Mouse (Mus musculus): ENCODE measurements around the gene Grip1.

Grip1 gene

GRCm38 (mm10) chr10:119666386-119666785, 212.8 kb downstream of the Grip1 start:
- DNase-seq (ENCODE audit: low spot score), result no peak

- DNase-seq (ENCODE audit: low spot score), result no peak
These were observed 216.8 kb downstream of the Grip1 start for GRCm38 (mm10) chr10:119670456-119670855.

- DNase-seq (ENCODE audit: low spot score), result no peak
These were observed 230.8 kb downstream of the Grip1 start for GRCm38 (mm10) chr10:119684377-119684826.

- DNase-seq (ENCODE audit: low spot score), result no peak
These were observed 237.9 kb downstream of the Grip1 start for GRCm38 (mm10) chr10:119691358-119692083.

- DNase-seq (ENCODE audit: low spot score), result no peak
These were observed 238.8 kb downstream of the Grip1 start for GRCm38 (mm10) chr10:119692284-119692890.

- DNase-seq (ENCODE audit: low spot score), result no peak
These were observed 239.8 kb downstream of the Grip1 start for GRCm38 (mm10) chr10:119693400-119693799.

- no peak for DNase-seq (ENCODE audit: low spot score)
These were observed 243.7 kb downstream of the Grip1 start for GRCm38 (mm10) chr10:119697257-119697798.

GRCm38 (mm10) chr10:119705348-119705747, 251.7 kb downstream of the Grip1 start:
- DNase-seq (ENCODE audit: low spot score), result peak; percentile 15

- no peak for DNase-seq (ENCODE audit: low spot score)
These were observed 252.7 kb downstream of the Grip1 start for GRCm38 (mm10) chr10:119706281-119706680.

- no peak for DNase-seq (ENCODE audit: low spot score)
These were observed 253.4 kb downstream of the Grip1 start for GRCm38 (mm10) chr10:119706983-119707382.

- peak; percentile 10 for DNase-seq (ENCODE audit: low spot score)
These were observed 268.3 kb downstream of the Grip1 start for GRCm38 (mm10) chr10:119721887-119722286.

- no peak for DNase-seq (ENCODE audit: low spot score)
These were observed 268.8 kb downstream of the Grip1 start for GRCm38 (mm10) chr10:119722471-119722870.

GRCm38 (mm10) chr10:119723671-119724070, 270.0 kb downstream of the Grip1 start:
- no peak for DNase-seq (ENCODE audit: low spot score)

- DNase-seq (ENCODE audit: low spot score), result no peak
These were observed 271.7 kb downstream of the Grip1 start for GRCm38 (mm10) chr10:119725363-119725762.

GRCm38 (mm10) chr10:119725966-119726365, 272.3 kb downstream of the Grip1 start:
- no peak for DNase-seq (ENCODE audit: low spot score)

GRCm38 (mm10) chr10:119726921-119727320, 273.3 kb downstream of the Grip1 start:
- no peak for DNase-seq (ENCODE audit: low spot score)

- no peak for DNase-seq (ENCODE audit: low spot score)
These were observed 276.6 kb downstream of the Grip1 start for GRCm38 (mm10) chr10:119730206-119730605.

- DNase-seq (ENCODE audit: low spot score), result no peak
These were observed 281.7 kb downstream of the Grip1 start for GRCm38 (mm10) chr10:119735011-119735992.

GRCm38 (mm10) chr10:119739466-119739865, 285.8 kb downstream of the Grip1 start:
- DNase-seq (ENCODE audit: low spot score), result no peak

- no peak for DNase-seq (ENCODE audit: low spot score)
These were observed 289.1 kb downstream of the Grip1 start for GRCm38 (mm10) chr10:119742722-119743121.

- no peak for DNase-seq (ENCODE audit: low spot score)
These were observed 298.8 kb downstream of the Grip1 start for GRCm38 (mm10) chr10:119752361-119752798.

- DNase-seq (ENCODE audit: low spot score), result no peak
These were observed 302.6 kb downstream of the Grip1 start for GRCm38 (mm10) chr10:119756271-119756670.

Data from urinary bladder, postnatal 14 days (tissue).